Mouse (Mus musculus) neutrophil, adult 59 days (primary cell): ENCODE results near the gene Aatk. TPM values are rescaled to one million over a fixed set of nuclear protein-coding genes. Genes with fewer than 3 reads are reported as not detected.

Experiments
- total RNA-seq, 2 experiments: library from RNA; stranded (reverse); gene quantifications; 1 replicate in 1 of 2; 2 replicates in 1 of 2; pipeline ENCODE4 v1.2.4; 2023

Gene Aatk
- 10 to 100 TPM; 53.6 to 55.4 TPM for total RNA-seq

DNA sequence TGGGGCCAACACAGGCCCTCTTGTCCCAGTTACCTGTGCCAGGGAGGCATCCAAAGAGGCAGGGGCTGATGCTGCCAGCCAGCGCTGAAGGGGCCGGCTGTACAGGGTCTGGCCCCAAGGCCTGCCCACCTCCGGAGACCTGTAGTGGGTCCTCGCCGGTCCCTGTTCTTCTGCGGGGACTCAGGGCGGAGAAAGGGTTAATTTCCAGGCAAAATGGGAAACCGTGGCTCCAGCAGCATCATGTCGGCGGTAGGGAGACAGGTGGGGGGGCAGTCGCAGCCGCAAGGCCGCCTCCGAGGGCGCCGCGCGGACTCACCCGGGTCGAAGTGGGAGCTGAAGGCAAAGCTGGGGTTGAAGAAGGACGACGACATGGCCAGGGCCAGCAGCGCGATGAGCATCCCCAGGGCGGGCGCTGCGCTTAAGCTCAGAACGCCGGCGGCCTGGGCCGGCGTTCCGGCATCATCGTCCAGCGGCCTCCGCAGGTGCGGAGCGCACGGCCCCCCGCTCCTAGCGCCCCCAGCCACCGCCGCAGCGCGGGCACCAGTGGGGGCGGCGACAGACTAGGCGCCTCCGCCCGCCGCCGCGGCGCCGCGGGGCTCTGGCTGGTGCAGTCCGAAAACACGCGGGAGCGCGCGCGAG is at the start of gene Aatk:
TSS of gene Aatk (minus strand) at position 615 of the 639 bp plus-strand sequence.

DNA sequence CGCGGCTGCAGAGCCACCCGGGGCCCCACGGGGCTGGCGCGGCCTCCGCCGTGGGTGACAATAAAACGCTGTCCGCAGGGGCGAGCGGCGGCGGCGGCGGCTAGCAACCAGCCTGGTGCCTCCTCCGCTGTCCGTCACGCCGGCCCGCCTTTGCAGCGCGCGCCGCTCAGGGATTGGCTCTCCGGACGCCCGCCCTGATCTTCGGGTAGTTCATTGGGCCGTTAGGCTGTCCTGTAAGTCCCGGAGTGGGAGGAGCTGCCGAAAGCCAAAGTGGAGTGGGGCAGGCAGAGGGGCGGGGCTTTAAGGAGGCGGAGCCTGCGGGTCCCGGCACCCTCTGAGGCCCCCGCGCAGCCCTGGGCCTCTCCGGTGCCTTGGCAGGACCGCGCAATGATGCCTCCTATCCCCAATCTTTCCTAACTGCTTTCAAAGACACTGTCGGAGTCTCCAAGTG is 39.8 kb upstream of the Aatk start, which contains the start of gene Cep131:
TSS of gene Cep131 (minus strand) at position 126 of the 451 bp plus-strand sequence.

Other genes starting within 250 kb of the Aatk start
- gene Chmp6, start 133.7 kb downstream of the Aatk start, total RNA-seq = 10 to 100 TPM; 20.4 to 32.9 TPM
- gene Baiap2, start 104.4 kb downstream of the Aatk start, total RNA-seq = 10 to 100 TPM; 14.8 to 19.1 TPM
- 10 to 100 TPM in 1 of 2 experiments, 1 to 10 TPM in 1; 9.6 to 11.1 TPM for gene Cep131, start 39.7 kb upstream of the Aatk start, total RNA-seq
- 10 to 100 TPM; 16.9 to 17.8 TPM for gene Tepsin, start 51.6 kb upstream of the Aatk start, total RNA-seq
- gene Ndufaf8, start 51.8 kb upstream of the Aatk start, total RNA-seq = 10 to 100 TPM; 14.2 to 19.0 TPM
- 10 to 100 TPM; 84.9 to 93.4 TPM for gene Slc38a10, start 104.2 kb upstream of the Aatk start, total RNA-seq
- gene Bahcc1, start 185.8 kb upstream of the Aatk start, total RNA-seq = 1 to 10 TPM; 4.0 to 5.5 TPM